Mouse (Mus musculus): ENCODE measurements around the gene Tor4a. TPM values are rescaled to one million over a fixed set of nuclear protein-coding genes. Genes with fewer than 3 reads are reported as not detected.

Gene Tor4a
- total and polyA plus RNA-seq, 3 experiments = 21.9 to 60.0 (median 24.2) TPM

- DNase-seq = no peak
These were observed 10.1 kb downstream of the Tor4a start for GRCm38 (mm10) chr2:25186575-25186930.

DNA sequence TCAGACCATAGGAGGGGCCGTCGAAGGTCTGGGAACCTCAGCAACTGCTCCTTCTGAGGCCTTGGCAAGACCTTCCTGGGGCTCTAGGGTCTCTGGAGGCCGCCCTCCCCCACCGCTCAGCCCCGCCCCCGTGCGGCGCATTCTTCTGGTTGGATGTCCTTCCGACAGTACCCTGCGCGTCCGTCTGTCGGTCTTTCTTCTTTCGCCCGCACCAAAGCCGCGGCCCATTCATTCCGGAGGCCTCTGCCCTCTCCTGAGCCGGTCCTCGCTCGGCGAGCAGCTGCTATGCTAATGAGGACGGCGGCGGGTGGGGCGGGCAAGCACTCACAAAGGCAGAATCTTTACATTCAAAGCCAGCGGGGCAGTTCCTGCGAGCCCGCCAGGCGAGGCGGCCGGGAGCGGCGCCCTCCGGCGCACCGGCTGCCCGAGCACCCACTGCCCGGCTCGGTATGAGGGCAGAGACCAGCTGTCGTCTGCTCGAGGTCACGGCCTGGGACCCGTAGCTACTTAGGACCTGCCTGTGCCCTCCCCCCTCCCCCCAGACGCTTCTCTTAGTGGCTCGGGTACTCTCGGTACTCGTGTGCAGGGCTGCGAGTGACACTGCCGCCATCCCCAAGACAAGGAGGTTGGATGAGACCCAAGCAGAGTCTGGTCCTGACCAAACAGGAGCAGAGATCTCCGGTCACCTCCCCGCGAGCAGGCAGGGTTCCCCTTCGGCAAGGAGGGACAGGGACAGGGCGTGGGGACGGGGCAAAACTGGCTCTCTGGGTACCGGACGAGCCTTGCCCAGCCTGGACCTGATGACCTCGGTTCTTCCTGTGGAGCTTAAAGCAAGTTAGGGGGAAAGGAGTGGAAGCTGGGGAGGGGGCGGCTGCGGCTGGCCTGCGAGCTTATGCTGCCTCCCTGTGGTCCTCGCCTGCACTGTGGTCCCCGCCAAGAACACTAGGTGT lies 10.8 kb downstream of the Tor4a start:
- peak; percentile 59 for DNase-seq

GRCm38 (mm10) chr2:25184496-25184895 lies 12.2 kb downstream of the Tor4a start:
- DNase-seq = no peak

DNA sequence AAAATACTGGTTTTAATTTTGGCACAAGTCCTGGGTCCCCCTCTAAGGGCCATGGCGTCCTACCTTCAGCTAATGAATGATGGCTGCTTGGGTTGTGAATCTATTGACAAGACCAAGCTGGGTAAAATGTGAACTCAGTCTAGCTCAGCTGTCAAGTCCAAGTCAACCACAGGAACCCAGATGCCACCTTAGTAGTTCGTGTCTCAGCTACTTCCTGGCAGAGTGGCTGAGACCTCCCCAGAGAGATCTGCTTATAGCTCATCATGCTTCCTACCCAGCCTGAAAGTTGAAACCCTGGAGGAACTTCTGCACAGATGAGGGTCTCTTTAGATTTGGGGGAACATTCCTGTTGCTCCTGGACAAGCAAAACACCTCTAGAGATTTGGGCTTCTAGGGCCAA lies 13.3 kb downstream of the Tor4a start:
- no peak for DNase-seq

GRCm38 (mm10) chr2:25182664-25183063 lies 14.0 kb downstream of the Tor4a start:
- DNase-seq = no peak

GRCm38 (mm10) chr2:25181891-25182397 lies 14.7 kb downstream of the Tor4a start:
- DNase-seq = no peak

- peak; percentile 49 for DNase-seq
These were observed 15.5 kb downstream of the Tor4a start for GRCm38 (mm10) chr2:25180973-25181890.

DNA sequence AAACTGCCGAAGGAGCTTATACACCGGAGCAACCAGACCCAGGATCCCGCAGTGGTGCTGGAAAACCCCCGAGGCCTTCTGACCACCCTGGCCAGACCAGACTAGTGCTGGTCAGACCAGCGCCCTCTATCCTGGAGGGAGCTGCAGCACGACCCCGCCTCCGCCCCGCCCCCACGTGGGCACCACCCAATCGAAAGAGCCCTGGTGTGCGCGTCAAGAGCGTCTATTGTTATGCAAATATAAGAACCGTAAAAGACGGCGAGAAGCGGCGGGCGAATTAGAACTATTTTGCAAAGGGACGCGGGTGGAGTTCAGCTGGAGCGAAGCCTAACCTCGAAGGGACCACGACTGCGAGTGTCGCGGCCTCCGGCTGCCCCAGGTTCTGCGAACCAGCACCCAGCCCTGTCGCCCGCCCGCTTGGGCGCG lies 16.2 kb downstream of the Tor4a start, which contains the start of gene Nrarp:
Gene Nrarp, plus strand, starts transcription at position 281 of the 426 bp plus-strand sequence.
- DNase-seq = peak; percentile 93

DNA sequence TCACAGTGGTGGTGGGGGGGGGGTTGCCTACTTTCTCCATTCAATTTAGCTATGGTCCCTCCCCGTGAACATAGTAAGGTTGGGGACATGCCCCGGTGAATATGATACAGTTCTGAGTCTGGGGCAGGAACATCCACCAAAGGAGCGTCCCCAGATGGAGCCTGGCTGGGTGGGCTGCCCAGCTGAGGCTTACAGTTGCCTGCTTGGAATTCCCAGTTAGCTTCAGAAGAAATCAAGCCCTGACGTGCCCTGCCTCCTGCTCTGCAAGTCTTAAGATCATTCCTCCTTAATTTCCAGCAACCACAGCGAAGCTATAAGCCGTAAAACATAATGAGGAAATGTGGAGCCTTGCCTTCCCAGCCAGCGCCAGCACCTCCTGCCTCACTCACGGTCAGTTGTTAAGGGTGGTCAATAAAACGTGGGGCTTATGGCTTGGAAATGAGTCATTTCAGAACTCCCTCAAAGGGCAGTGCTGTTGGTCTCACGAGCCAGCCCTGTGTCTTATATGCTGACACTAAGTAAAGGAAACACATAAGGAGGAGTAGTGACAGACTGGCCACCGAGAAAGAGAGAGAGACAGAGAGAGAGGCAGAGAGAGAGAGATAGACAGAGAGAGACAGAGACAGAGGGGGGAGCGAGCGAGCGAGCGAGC lies 17.0 kb downstream of the Tor4a start:
- DNase-seq = no peak

- DNase-seq = no peak
These were observed 18.3 kb downstream of the Tor4a start for GRCm38 (mm10) chr2:25178285-25178972.

GRCm38 (mm10) chr2:25177685-25178084 lies 19.0 kb downstream of the Tor4a start:
- DNase-seq = peak; percentile 36

DNA sequence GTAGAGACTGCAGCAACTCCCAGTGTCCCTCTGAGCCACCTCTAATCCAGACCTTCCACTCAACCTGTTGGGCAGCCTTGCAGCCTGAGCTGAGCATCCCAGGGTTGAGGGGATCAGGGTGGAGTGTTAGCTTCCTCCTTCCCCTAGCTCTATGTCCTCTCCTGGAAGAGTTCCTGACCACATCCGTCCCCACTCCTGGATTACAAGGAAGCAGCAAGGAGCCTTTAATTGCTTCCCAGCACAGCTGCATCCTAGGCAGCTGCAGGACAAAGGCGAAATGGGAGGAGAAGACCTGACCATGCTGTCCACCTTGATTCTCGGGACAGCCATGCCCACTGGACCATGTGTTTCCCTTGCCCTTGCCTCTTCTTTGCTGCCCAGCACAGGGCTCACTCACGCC lies 19.6 kb downstream of the Tor4a start:
- DNase-seq = no peak

- no peak for DNase-seq
These were observed 20.1 kb downstream of the Tor4a start for GRCm38 (mm10) chr2:25176573-25176972.

- DNase-seq = no peak
These were observed 21.0 kb downstream of the Tor4a start for GRCm38 (mm10) chr2:25175690-25176078.

- no peak for DNase-seq
These were observed 21.6 kb downstream of the Tor4a start for GRCm38 (mm10) chr2:25174866-25175689.

- DNase-seq = no peak
These were observed 22.9 kb downstream of the Tor4a start for GRCm38 (mm10) chr2:25173821-25174220.

GRCm38 (mm10) chr2:25172629-25173028 lies 24.1 kb downstream of the Tor4a start:
- peak; percentile 54 for DNase-seq

GRCm38 (mm10) chr2:25171769-25172153 lies 24.9 kb downstream of the Tor4a start:
- no peak for DNase-seq

- DNase-seq = no peak
These were observed 25.5 kb downstream of the Tor4a start for GRCm38 (mm10) chr2:25171101-25171768.
